Mouse (Mus musculus) common myeloid progenitor, adult 5-6 weeks (primary cell): ENCODE measurements at regions not wholly inside any gene's neighbourhood (a gene's known extent, or its start where the extent isn't known, plus 50 kb on each side); places are given as distances from the start of the nearest gene placed in this dataset.

Source experiments
- ATAC-seq: replicated peaks from 2 replicates; pipeline ENCODE4 v1.8.0; 2016; ENCODE audit warnings: low read depth, mild to moderate bottlenecking, moderate TSS enrichment, inconsistent platforms; ENCODE audit not compliant: poor library complexity, severe bottlenecking

GRCm38 (mm10) chr9:46555156-46555555, 235.4 kb upstream of the 4931429L15Rik start:
- ATAC-seq: no peak

GRCm38 (mm10) chr9:46554586-46555152, 234.9 kb upstream of the 4931429L15Rik start:
- no peak for ATAC-seq

- ATAC-seq: no peak
These were observed 229.6 kb upstream of the 4931429L15Rik start for GRCm38 (mm10) chr9:46549416-46549815.

DNA sequence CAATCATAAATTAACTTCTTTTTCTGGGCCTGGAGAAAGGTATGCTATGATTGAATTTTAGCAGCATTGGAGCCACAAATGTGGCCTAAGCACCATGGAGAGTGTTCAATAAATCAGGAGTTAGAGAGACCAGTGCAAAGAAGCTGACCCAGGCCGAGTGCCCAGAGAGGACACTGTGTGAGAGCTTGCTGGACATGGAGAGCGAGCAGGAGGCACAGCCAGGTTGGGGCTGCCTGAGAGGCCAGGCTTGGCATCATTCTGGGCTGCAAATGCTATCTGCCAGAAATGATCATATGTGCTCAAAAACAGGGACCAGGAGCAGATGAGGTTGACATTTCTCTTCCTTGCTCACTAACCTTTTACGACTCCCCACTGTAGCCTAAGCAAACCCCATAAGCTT, 224.5 kb upstream of the 4931429L15Rik start:
- ATAC-seq: no peak

GRCm38 (mm10) chr9:46541001-46541400, 221.2 kb upstream of the 4931429L15Rik start:
- no peak for ATAC-seq

DNA sequence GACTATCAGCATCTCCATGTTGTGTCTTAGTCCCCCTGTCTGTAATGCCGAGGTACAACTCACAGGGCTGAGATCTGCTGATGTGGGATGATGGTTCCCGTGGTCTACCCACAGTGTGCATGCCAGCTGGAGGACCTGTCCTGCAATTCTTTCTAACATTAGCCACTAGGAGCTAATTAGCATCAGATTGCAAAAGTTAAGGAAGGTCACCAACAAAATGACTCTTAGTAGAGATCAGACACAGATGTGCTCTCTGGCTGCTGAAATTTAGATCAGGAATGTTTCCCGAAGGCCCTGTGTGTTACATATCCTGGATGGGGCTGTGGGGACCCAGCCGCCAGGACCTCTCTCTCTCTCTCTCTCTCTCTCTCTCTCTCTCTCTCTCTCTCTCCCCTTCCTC, 218.8 kb upstream of the 4931429L15Rik start:
- no peak for ATAC-seq

DNA sequence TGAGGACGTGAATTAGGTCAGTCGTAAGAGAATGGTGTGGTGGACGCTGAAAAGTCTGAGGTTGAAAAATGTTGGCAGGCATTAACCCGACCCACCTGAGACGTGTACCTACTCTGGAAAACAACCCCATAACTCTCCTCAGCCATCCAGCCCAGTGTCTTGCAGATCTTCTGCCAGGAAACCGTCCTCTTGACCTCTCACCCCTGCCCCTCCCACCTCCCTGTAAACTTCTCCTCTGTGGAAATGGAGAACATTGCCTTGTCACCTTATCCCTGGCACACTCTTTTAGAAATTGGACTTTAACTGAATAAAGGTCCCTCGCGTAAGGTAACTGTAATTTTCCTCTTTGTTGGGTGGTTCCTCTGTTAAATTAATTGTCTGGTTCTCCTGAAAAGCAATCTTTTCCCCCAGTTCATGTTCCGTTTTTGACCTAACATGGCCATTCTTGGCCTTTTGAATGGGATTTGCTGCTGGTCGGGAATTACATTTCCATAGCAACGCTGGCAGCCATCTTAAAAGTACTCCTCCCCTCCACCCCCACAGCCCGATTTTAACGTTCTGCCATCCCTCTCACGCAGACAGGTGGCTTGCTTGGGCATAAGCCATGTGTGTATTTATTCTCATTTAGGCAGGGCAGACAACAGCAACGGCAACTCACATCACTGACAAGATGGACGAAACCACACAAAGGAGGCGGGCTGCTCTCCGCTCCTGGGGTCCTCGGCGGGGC, 196.8 kb upstream of the 4931429L15Rik start:
- ATAC-seq: no peak

DNA sequence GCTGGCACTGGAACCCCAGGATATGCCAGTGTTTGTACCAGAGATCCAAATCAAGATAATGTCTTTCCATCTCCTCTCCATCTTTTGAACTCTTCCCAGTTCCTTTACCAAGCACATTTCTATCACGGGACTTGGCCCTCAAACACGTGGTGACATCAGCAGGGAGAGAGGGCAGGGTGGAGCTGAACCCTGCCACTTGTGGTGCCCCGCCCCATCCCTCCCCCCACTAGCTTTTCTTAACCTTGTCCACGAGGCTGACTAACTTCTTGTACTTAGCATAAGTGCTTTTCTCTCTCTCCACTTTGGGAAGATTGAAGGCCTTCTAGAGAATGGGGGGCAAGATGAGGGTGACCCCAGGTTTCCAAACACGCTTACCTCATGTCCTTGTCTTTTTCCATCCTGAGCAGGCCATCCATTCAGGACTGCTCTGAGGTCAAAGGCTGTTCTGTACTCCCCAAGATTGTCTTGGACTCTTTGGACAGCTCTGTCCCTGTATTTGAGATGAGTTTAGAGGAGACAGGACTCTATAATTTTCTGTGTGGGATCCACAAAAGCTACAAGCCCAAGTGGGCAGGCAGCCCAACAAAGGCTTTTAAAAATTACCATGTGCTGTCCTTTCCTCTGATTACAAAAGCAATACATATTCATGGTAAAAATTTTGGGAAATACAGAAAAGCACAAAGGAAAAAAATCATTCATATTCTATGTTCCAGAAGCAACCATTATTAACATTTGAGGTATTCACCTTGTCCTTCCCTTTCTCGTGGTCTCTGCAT, 192.7 kb upstream of the 4931429L15Rik start:
- ATAC-seq: no peak

- ATAC-seq: no peak
These were observed 191.5 kb upstream of the 4931429L15Rik start for GRCm38 (mm10) chr9:46511307-46511706.

- ATAC-seq: no peak
These were observed 190.1 kb upstream of the 4931429L15Rik start for GRCm38 (mm10) chr9:46509896-46510295.

DNA sequence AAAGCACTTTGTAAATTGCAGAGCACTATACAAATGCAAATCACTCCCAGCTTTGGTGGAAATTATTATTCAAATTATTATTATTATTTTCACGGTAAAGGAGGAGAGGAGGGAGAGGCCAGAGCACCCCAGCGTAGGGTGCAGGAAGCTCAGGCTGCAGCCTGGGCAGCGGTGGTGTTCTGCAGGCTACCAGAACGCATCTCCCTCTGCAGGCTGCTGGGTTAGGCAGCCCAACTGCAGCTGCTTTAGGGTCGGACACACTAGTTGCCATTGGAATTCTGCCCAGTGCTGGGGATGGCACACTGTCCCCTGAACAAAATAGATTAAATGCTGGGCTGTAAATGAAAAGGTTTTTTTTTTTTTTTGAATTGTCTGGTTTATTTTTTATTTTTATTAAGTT, 189.7 kb upstream of the 4931429L15Rik start:
- no peak for ATAC-seq

DNA sequence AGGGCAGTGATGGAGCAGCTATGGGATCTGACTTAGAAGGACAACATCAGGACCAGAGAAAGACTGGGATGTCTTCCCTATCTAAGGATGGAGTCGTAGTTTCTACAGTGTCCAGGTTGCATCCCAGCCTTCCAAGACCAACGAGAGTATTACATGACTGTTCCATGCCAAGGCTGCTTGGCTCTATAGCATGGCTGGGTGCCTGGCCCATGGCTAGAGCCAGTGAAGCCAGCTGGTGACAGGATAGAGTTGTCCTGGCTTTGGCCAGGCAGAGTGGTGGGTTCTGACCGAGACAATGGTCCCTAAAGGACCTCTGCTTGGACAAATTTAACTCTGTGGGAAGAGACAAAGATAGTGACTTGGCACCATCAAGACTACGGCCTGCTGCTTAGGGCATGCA, 187.2 kb upstream of the 4931429L15Rik start:
- ATAC-seq: no peak

DNA sequence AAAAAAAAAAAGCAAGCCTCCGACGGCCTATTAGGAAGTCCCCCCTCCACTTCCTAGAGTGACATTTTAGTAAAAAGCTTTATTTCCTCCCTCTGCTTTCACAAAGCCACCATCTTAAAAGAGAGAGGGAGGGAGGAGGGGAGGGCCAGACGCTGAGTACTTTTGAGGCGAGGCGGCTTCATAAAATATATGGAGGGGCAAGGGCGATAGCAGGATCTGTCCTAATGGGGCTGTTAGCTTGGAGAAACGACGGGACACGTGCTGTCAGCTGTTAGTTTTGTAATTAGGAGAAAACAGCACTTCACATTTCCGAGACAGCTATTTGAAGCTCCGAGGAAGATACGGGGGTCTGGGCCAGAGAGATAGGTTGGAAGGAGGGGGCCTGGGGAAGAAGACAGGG, 184.8 kb upstream of the 4931429L15Rik start:
- no peak for ATAC-seq

DNA sequence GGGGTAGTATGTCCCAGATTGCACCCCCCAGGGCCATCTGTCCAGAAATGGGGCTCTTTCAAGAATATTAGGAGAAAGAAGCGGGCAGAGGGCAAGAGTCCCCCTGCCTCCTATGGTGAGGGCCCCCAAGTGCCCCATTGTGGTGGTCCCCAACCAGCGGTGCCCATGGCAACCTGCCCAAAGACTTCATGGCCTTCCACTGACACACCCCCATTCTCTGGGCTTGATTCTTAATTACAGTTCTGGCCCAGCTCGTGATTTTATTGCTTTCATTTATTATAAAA, 184.3 kb upstream of the 4931429L15Rik start:
- ATAC-seq: no peak

GRCm38 (mm10) chr9:46503321-46504132, 183.7 kb upstream of the 4931429L15Rik start:
- no peak for ATAC-seq

- no peak for ATAC-seq
These were observed 179.6 kb upstream of the 4931429L15Rik start for GRCm38 (mm10) chr9:46499426-46499825.

- no peak for ATAC-seq
These were observed 179.1 kb upstream of the 4931429L15Rik start for GRCm38 (mm10) chr9:46498861-46499260.

DNA sequence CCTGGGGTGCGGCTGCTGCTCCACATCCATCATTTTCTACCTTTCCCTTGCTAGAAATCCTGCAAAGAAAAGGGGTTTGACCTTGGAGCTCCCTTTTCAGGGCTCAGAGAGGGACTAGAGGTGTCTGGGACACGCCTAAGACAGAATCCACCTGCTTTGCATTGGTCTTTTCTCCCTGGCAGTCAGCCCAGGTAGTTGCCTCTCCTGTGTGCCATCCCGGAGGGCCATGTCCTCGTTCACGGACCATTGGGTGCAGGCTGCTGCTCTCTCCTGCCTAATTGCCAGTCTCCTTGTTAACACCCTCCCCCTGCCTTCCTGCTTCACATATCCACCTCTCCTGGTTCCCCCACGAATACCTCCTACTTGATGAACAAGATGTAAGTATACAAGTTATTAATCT, 175.5 kb upstream of the 4931429L15Rik start:
- ATAC-seq: no peak

- peak; percentile 45; the same call in 1 of the 2 replicates for ATAC-seq
These were observed 163.2 kb upstream of the 4931429L15Rik start for GRCm38 (mm10) chr9:46482859-46483443.
